Mouse (Mus musculus): Measurements from ENCODE around the gene Fam172a.

GRCm38 (mm10) chr13:77878120-77878519, 176.3 kb downstream of the Fam172a start:
- TF ChIP-seq CTCF (IDR thresholded peaks at IDR 0.05; ENCODE audit: borderline replicate concordance, extremely low read depth, insufficient read depth, insufficient read length): no peak
- no peak for TF ChIP-seq POLR2A (IDR thresholded peaks at IDR 0.05; ENCODE audit: borderline replicate concordance, extremely low read depth, insufficient read depth, insufficient read length, poor library complexity, severe bottlenecking)
